In genomic region chr6:83455328-83456130, GRCm38 (mm10) we compare ENCODE assay signal across 8 mouse cellular contexts. TPM values are rescaled to one million over a fixed set of nuclear protein-coding genes. Genes with fewer than 3 reads are reported as not detected.
DNase-seq lines count a peak whose midpoint lies in the region; ATAC-seq and TF ChIP-seq lines count a peak whose summit lies in the region.

No protein-coding gene starts in this region.

- no peaks in the 10 kb centered on the region for H3K79me2 ChIP-seq in heart, adult 2 months (replicated peaks; ENCODE audit: control insufficient read depth, insufficient read depth, low read length)

- ATAC-seq in kidney, embryonic 15.5 days (replicated peaks; ENCODE audit: low FRiP score) = peak; percentile 48
- peak; percentile 39 for ATAC-seq in limb, embryonic 14.5 days (ENCODE audit: low FRiP score, low read depth)
- ATAC-seq in midbrain, postnatal 0 days (ENCODE audit: low FRiP score) = peak; percentile 5; the same call in 1 of the 2 replicates

- peak overlapping the region; percentile 96 for H3K27ac ChIP-seq in kidney, embryonic 15.5 days
- peak overlapping the region; percentile 82 for H3K27ac ChIP-seq in heart, adult 2 months
- peak overlapping the region; percentile 92 for H3K27ac ChIP-seq in limb, embryonic 14.5 days (replicated peaks; ENCODE audit: low read depth, low read length)
- H3K27ac ChIP-seq in midbrain, postnatal 0 days (ENCODE audit: low read depth, low read length) = peak overlapping the region; percentile 84

- H3K4me2 ChIP-seq in kidney, embryonic 15.5 days = peak overlapping the region; percentile 87
- peak overlapping the region; percentile 90 for H3K4me2 ChIP-seq in limb, embryonic 14.5 days (replicated peaks; ENCODE audit: low read depth, low read length, severe bottlenecking)
- H3K4me2 ChIP-seq in midbrain, postnatal 0 days (ENCODE audit: low read depth, low read length, poor library complexity, severe bottlenecking) = peak overlapping the region; percentile 96

- peak overlapping the region; percentile 82 for H3K9ac ChIP-seq in kidney, embryonic 15.5 days
- H3K9ac ChIP-seq in heart, adult 2 months (ENCODE audit: low read depth, low read length) = peak overlapping the region; percentile 77
- H3K9ac ChIP-seq in limb, embryonic 14.5 days (ENCODE audit: low read depth, low read length, severe bottlenecking) = peak overlapping the region; percentile 96
- peak overlapping the region; percentile 89 for H3K9ac ChIP-seq in midbrain, postnatal 0 days (replicated peaks; ENCODE audit: low read length, poor library complexity, severe bottlenecking)

- DNase-seq in kidney, adult 8-10 months = no peak
- peak; percentile 64 for DNase-seq in T-cell, adult 2 months (ENCODE audit: low spot score)
- peak; percentile 56 to 59 for DNase-seq in heart, adult 2 months
- DNase-seq in limb, embryonic 14.5 days (ENCODE audit: low spot score) = peak; percentile 35
- no peak for DNase-seq in midbrain, postnatal 0 days (ENCODE audit: low spot score)
- DNase-seq in thymus, postnatal 25 days = peak; percentile 77
- no peak for DNase-seq in urinary bladder, postnatal 10 days (ENCODE audit: low spot score)

- H3K9me3 ChIP-seq in kidney, embryonic 15.5 days (replicated peaks) = no peaks in the 10 kb centered on the region
- no peaks in the 10 kb centered on the region for H3K9me3 ChIP-seq in limb, embryonic 14.5 days (ENCODE audit: control insufficient read depth, low read length)
- no peaks in the 10 kb centered on the region for H3K9me3 ChIP-seq in midbrain, postnatal 0 days (ENCODE audit: low read length)

- H3K4me1 ChIP-seq in kidney, embryonic 15.5 days = peaks cover 74% of the 10 kb centered on the region
- peaks cover 11% of the 10 kb centered on the region for H3K4me1 ChIP-seq in heart, adult 2 months (ENCODE audit: control insufficient read depth, insufficient read depth, low read length)
- peaks cover 52% of the 10 kb centered on the region for H3K4me1 ChIP-seq in limb, embryonic 14.5 days (ENCODE audit: control insufficient read depth, insufficient read depth, low read length)
- peaks cover 38% of the 10 kb centered on the region for H3K4me1 ChIP-seq in midbrain, postnatal 0 days (ENCODE audit: insufficient read depth, low read length)

- TF ChIP-seq CTCF in heart, adult 2 months (IDR thresholded peaks at IDR 0.05) = peak; percentile 17; the same call in 1 of the 2 replicates
- TF ChIP-seq CTCF in midbrain, postnatal 0 days (IDR thresholded peaks at IDR 0.05) = no peak

- 0 out of 2 replicates have a peak, but pooled peaks cover 3% of the 10 kb centered on the region for H3K36me3 ChIP-seq in kidney, embryonic 15.5 days
- peaks cover 2% of the 10 kb centered on the region; the same call in 1 of the 2 replicates for H3K36me3 ChIP-seq in heart, adult 2 months (ENCODE audit: control insufficient read depth, insufficient read depth, low read length)
- peaks cover 10% of the 10 kb centered on the region; the same call in 1 of the 2 replicates for H3K36me3 ChIP-seq in limb, embryonic 14.5 days (ENCODE audit: control insufficient read depth, insufficient read depth, low read length)
- H3K36me3 ChIP-seq in midbrain, postnatal 0 days (ENCODE audit: insufficient read depth, low read length) = no peaks in the 10 kb centered on the region

- peak; percentile 26; the same call in 1 of the 2 replicates for TF ChIP-seq POLR2A in heart, adult 2 months (IDR thresholded peaks at IDR 0.05; ENCODE audit: insufficient read depth, low read depth, low read length)
- 0 out of 2 replicates have a peak, but pooled peaks have one; percentile 37 for TF ChIP-seq POLR2A in limb, embryonic 14.5 days (IDR thresholded peaks at IDR 0.05; ENCODE audit: borderline replicate concordance, extremely low read depth, insufficient read depth, insufficient read length)

- WGBS in kidney, embryonic 15.5 days = under 1% methylated on average over 35 of the region's 41 CpGs
- WGBS in heart, adult 2 months = 3% methylated on average over 38 of the region's 41 CpGs
- under 1% methylated on average over 13 of the region's 41 CpGs for WGBS in limb, embryonic 14.5 days
- WGBS in midbrain, postnatal 0 days = 3% methylated on average over 22 of the region's 41 CpGs

- peak overlapping the region; percentile 85 for H3K4me3 ChIP-seq in kidney, embryonic 15.5 days (replicated peaks)
- H3K4me3 ChIP-seq in heart, adult 2 months = peak overlapping the region; percentile 78
- peak overlapping the region; percentile 81 for H3K4me3 ChIP-seq in limb, embryonic 14.5 days (replicated peaks; ENCODE audit: low read length)
- peak overlapping the region; percentile 71 for H3K4me3 ChIP-seq in midbrain, postnatal 0 days (ENCODE audit: low read depth, low read length)

- H3K27me3 ChIP-seq in kidney, embryonic 15.5 days = no peaks in the 10 kb centered on the region
- H3K27me3 ChIP-seq in heart, adult 2 months (ENCODE audit: control insufficient read depth, insufficient read depth, low read length) = no peaks in the 10 kb centered on the region
- H3K27me3 ChIP-seq in limb, embryonic 14.5 days (ENCODE audit: control insufficient read depth, insufficient read depth, low read length) = no peaks in the 10 kb centered on the region
- H3K27me3 ChIP-seq in midbrain, postnatal 0 days (ENCODE audit: insufficient read depth, low read length) = no peaks in the 10 kb centered on the region

- TF ChIP-seq EP300 in heart, adult 2 months (IDR thresholded peaks at IDR 0.05; ENCODE audit: insufficient read depth, low read depth, low read length) = no peak

- intact Hi-C loops in heart, adult 2 months (cut with DNase I) = loop anchor here (1.0 to 5.0 kb wide), 4 partner anchors 15 to 98 kb away; partner anchors contain the start of gene Dguok

RNA-seq across cellular contexts. Expression of gene Tet3, which starts 3.4 kb away (rescaled TPM):
- polyA plus RNA-seq in kidney, embryonic 15.5 days (2015; fragmentation: Nextera tagmentation; extraction: Ambion mirVana) = 51.0 and 51.4 TPM in 2 replicates
- 10 to 100 TPM; 13.7 to 23.6 TPM for total RNA-seq in heart, adult 2 months (2021)
- 6.2 and 7.6 TPM in 2 replicates for polyA plus RNA-seq in heart, adult 2 months (2012; rRNA removed)
- 21.1 and 24.9 TPM in 2 replicates for polyA plus RNA-seq in limb, embryonic 14.5 days (2012; rRNA removed)
- polyA plus RNA-seq in limb, embryonic 14.5 days (2014; fragmentation: Nextera tagmentation; extraction: Ambion mirVana) = 44.3 and 49.0 TPM in 2 replicates
- total RNA-seq in midbrain, postnatal 0 days (2014; rRNA removed) = 32.0 and 38.3 TPM in 2 replicates
- 45.3 and 48.5 TPM in 2 replicates for polyA plus RNA-seq in midbrain, postnatal 0 days (2015; fragmentation: Nextera tagmentation; extraction: Ambion mirVana)

RNA-seq across cellular contexts. Expression of gene Dguok, which starts 51.2 kb away (rescaled TPM):
- 75.6 and 83.8 TPM in 2 replicates for polyA plus RNA-seq in kidney, embryonic 15.5 days (2015; fragmentation: Nextera tagmentation; extraction: Ambion mirVana)
- 10 to 100 TPM; 32.4 to 33.7 TPM for total RNA-seq in heart, adult 2 months (2021)
- polyA plus RNA-seq in heart, adult 2 months (2012; rRNA removed) = 48.1 and 67.3 TPM in 2 replicates
- polyA plus RNA-seq in limb, embryonic 14.5 days (2012; rRNA removed) = 89.0 and 104 TPM in 2 replicates
- 77.0 and 87.0 TPM in 2 replicates for polyA plus RNA-seq in limb, embryonic 14.5 days (2014; fragmentation: Nextera tagmentation; extraction: Ambion mirVana)
- total RNA-seq in midbrain, postnatal 0 days (2014; rRNA removed) = 31.4 and 55.2 TPM in 2 replicates
- polyA plus RNA-seq in midbrain, postnatal 0 days (2015; fragmentation: Nextera tagmentation; extraction: Ambion mirVana) = 48.5 and 52.3 TPM in 2 replicates

Comparison
In these comparisons a context has a peak if more than half of its experiments do, and no peak if none do; other contexts are left out.
1. DNase-seq: peak in T-cell, adult 2 months (single experiment), heart, adult 2 months (2 of 2), limb, embryonic 14.5 days (single experiment) and thymus, postnatal 25 days (single experiment); none in kidney, adult 8-10 months (0 of 2), midbrain, postnatal 0 days (single experiment) and urinary bladder, postnatal 10 days (single experiment).
2. Peak in every context shown above with its lines, with median percentiles within 50 percentile points of each other: ATAC-seq, H3K27ac ChIP-seq, H3K4me2 ChIP-seq, H3K4me3 ChIP-seq and H3K9ac ChIP-seq.